Mouse (Mus musculus) forebrain, embryonic 13.5 days (tissue): ENCODE measurements around the gene Olfr328. TPM values are rescaled to one million over a fixed set of nuclear protein-coding genes. Genes with fewer than 3 reads are reported as not detected.
"Not testable (repeated sequence)": the region's sequence is repeated elsewhere in the genome, so short reads cannot be mapped to it uniquely, and the experiment has no call there.

Source experiments
- ATAC-seq: fragments of 200-750 bp; cut with Nextera tagmentation; 2 replicates; pipeline ENCODE4 v1.8.0; 2017
- H3K27ac ChIP-seq: fragments of 300-500 bp; sonication (generic); 2 replicates; pipeline ENCODE4 v1.5.1; 2015; ENCODE audit warnings: inconsistent platforms, mild to moderate bottlenecking, moderate library complexity
- H3K27me3 ChIP-seq: fragments of 300-500 bp; sonication (generic); 2 replicates; pipeline ENCODE4 v1.6.1; 2015; ENCODE audit warnings: mild to moderate bottlenecking, inconsistent platforms
- H3K36me3 ChIP-seq: fragments of 300-500 bp; sonication (generic); 2 replicates; pipeline ENCODE4 v1.6.1; 2015; ENCODE audit warnings: mild to moderate bottlenecking, inconsistent platforms; ENCODE audit not compliant: poor library complexity, severe bottlenecking
- H3K4me1 ChIP-seq: fragments of 300-500 bp; sonication (generic); 2 replicates; pipeline ENCODE4 v1.6.1; 2015; ENCODE audit warnings: inconsistent platforms
- H3K4me2 ChIP-seq: fragments of 300-500 bp; sonication (generic); 2 replicates; pipeline ENCODE4 v1.6.1; 2015; ENCODE audit warnings: inconsistent platforms, mild to moderate bottlenecking, moderate library complexity
- H3K4me3 ChIP-seq: fragments of 300-500 bp; sonication (generic); 2 replicates; pipeline ENCODE4 v1.5.1; 2015; ENCODE audit warnings: mild to moderate bottlenecking, inconsistent platforms
- H3K9ac ChIP-seq: fragments of 300-500 bp; sonication (generic); 2 replicates; pipeline ENCODE4 v1.6.1; 2015; ENCODE audit warnings: mild to moderate bottlenecking, inconsistent platforms
- H3K9me3 ChIP-seq: fragments of 300-500 bp; sonication (generic); replicated peaks from 2 replicates; pipeline ENCODE4 v1.6.1; 2016; ENCODE audit warnings: inconsistent platforms
- WGBS: fragments of 180-500 bp; shearing (Covaris S2); methylation state at CpG from one replicate; pipeline ENCODE4 v1.1.7; 2015; 5-methylcytosine and 5-hydroxymethylcytosine counted together
- polyA plus RNA-seq: library from polyadenylated mRNA; unstranded; fragments of >200 nt; fragmentation: Nextera tagmentation; extraction: Ambion mirVana; gene quantifications from 2 replicates; pipeline ENCODE4 v1.2.1, GENCODE M21; 2015

Gene Olfr328
- polyA plus RNA-seq, 1 experiment from 2014 or later: not detected

- no peak within 1 kb of the TSS for H3K4me2 ChIP-seq
- H3K4me1 ChIP-seq: no peaks in the 10 kb centered on the region
- WGBS: 85% methylated on average over 5 of the region's 5 CpGs
- no peaks in the 10 kb centered on the region for H3K9me3 ChIP-seq
- no peak for ATAC-seq
- H3K9ac ChIP-seq: no peak within 1 kb of the TSS
- no peak within 1 kb of the TSS for H3K27ac ChIP-seq
- no peak within 1 kb of the TSS for H3K4me3 ChIP-seq
- no peaks in the 10 kb centered on the region for H3K27me3 ChIP-seq
- no peaks in the 10 kb centered on the region for H3K36me3 ChIP-seq
These were observed 9.1 kb downstream of the Olfr328 start, which contains the start of gene Olfr329-ps for GRCm38 (mm10) chr11:58546322-58546721. Olfr329-ps (minus strand) TSS chr11:58546422.

- not testable (repeated sequence) for H3K4me3 ChIP-seq
These were observed 20.7 kb downstream of the Olfr328 start, which contains the start of gene Olfr330 for GRCm38 (mm10) chr11:58534736-58535135. Olfr330 (minus strand) TSS chr11:58534836.

GRCm38 (mm10) chr11:58519756-58520155 is 35.7 kb downstream of the Olfr328 start:
- not testable (repeated sequence) for H3K27ac ChIP-seq, H3K4me1 ChIP-seq, H3K9me3 ChIP-seq, H3K27me3 ChIP-seq, H3K4me3 ChIP-seq, H3K9ac ChIP-seq, H3K4me2 ChIP-seq, H3K36me3 ChIP-seq, ATAC-seq
- WGBS: 88% methylated on average over 8 of the region's 9 CpGs

More at GRCm38 (mm10) chr11:58534736-58535135, 20.7 kb downstream of the Olfr328 start, which contains the start of gene Olfr330:
- not testable (repeated sequence) for H3K36me3 ChIP-seq, H3K9ac ChIP-seq, H3K27ac ChIP-seq, H3K4me2 ChIP-seq, H3K27me3 ChIP-seq, H3K4me1 ChIP-seq, H3K9me3 ChIP-seq, ATAC-seq

- ATAC-seq, H3K27ac ChIP-seq: not testable (repeated sequence)
- WGBS: 93% methylated on average over 18 of the region's 18 CpGs
These were observed 36.5 kb downstream of the Olfr328 start for GRCm38 (mm10) chr11:58518916-58519315.

GRCm38 (mm10) chr11:58509058-58509457 is 46.4 kb downstream of the Olfr328 start:
- not testable (repeated sequence) for H3K27me3 ChIP-seq, H3K4me2 ChIP-seq, H3K27ac ChIP-seq, H3K4me1 ChIP-seq, H3K9me3 ChIP-seq, H3K4me3 ChIP-seq, H3K36me3 ChIP-seq, ATAC-seq, H3K9ac ChIP-seq
- 84% methylated on average over 19 of the region's 19 CpGs for WGBS

More at GRCm38 (mm10) chr11:58518916-58519315, 36.5 kb downstream of the Olfr328 start:
- not testable (repeated sequence) for H3K4me1 ChIP-seq, H3K27me3 ChIP-seq, H3K4me2 ChIP-seq, H3K9me3 ChIP-seq, H3K4me3 ChIP-seq, H3K36me3 ChIP-seq, H3K9ac ChIP-seq

GRCm38 (mm10) chr11:58502472-58502871 is 53.0 kb downstream of the Olfr328 start, which contains the start of gene Olfr331:
Olfr331 (minus strand) TSS chr11:58502572.
- not testable (repeated sequence) for H3K9ac ChIP-seq, H3K4me3 ChIP-seq, H3K36me3 ChIP-seq, ATAC-seq, H3K27me3 ChIP-seq, H3K4me2 ChIP-seq, H3K9me3 ChIP-seq, H3K4me1 ChIP-seq, H3K27ac ChIP-seq

Other genes with a start within 250 kb of the Olfr328 start
- gene Zfp692, start 248.6 kb downstream of the Olfr328 start, polyA plus RNA-seq: 28.9 and 31.4 TPM in 2 replicates
- gene Zfp672, start 225.3 kb downstream of the Olfr328 start, polyA plus RNA-seq: 38.1 and 40.5 TPM in 2 replicates
- 43.9 and 48.0 TPM in 2 replicates for gene Sh3bp5l, start 224.9 kb downstream of the Olfr328 start, polyA plus RNA-seq
- gene Lypd8, start 176.6 kb downstream of the Olfr328 start, polyA plus RNA-seq: 0.31 TPM in 1 of 2 replicates, not detected in the other
- not detected in 2 replicates for gene 1810065E05Rik, start 134.5 kb downstream of the Olfr328 start, polyA plus RNA-seq
- not detected in 2 replicates for gene Gm12253, start 123.1 kb downstream of the Olfr328 start, polyA plus RNA-seq
- not detected in 2 replicates for gene Lypd9, start 102.7 kb downstream of the Olfr328 start, polyA plus RNA-seq
- gene Olfr30, start 93.4 kb downstream of the Olfr328 start, polyA plus RNA-seq: not detected in 2 replicates
- gene Olfr332, start 63.1 kb downstream of the Olfr328 start, polyA plus RNA-seq: not detected in 2 replicates
- not detected in 2 replicates for gene Olfr331, start 53.1 kb downstream of the Olfr328 start, polyA plus RNA-seq
- not detected in 2 replicates for gene Olfr330, start 20.8 kb downstream of the Olfr328 start, polyA plus RNA-seq
- not detected in 2 replicates for gene Olfr329-ps, start 9.2 kb downstream of the Olfr328 start, polyA plus RNA-seq
- not detected in 2 replicates for gene Olfr224, start 14.9 kb upstream of the Olfr328 start, polyA plus RNA-seq
- gene Olfr325, start 22.1 kb upstream of the Olfr328 start, polyA plus RNA-seq: not detected in 2 replicates
- not detected in 2 replicates for gene Olfr324, start 39.5 kb upstream of the Olfr328 start, polyA plus RNA-seq
- gene 2210407C18Rik, start 60.4 kb upstream of the Olfr328 start, polyA plus RNA-seq: not detected in 2 replicates
- not detected in 2 replicates for gene Olfr323, start 74.9 kb upstream of the Olfr328 start, polyA plus RNA-seq
- 0.10 TPM in 1 of 2 replicates, not detected in the other for gene Trim58, start 84.8 kb upstream of the Olfr328 start, polyA plus RNA-seq
- not detected in 2 replicates for gene Olfr322, start 103.1 kb upstream of the Olfr328 start, polyA plus RNA-seq
- gene Olfr320, start 125.5 kb upstream of the Olfr328 start, polyA plus RNA-seq: not detected in 2 replicates
- not detected in 2 replicates for gene Olfr319, start 143.5 kb upstream of the Olfr328 start, polyA plus RNA-seq
- not detected in 2 replicates for gene Olfr318, start 168.4 kb upstream of the Olfr328 start, polyA plus RNA-seq
- gene Olfr317, start 183.6 kb upstream of the Olfr328 start, polyA plus RNA-seq: 0.09 TPM in 1 of 2 replicates, not detected in the other
- gene Olfr316, start 197.1 kb upstream of the Olfr328 start, polyA plus RNA-seq: not detected in 2 replicates
- gene Olfr315, start 217.6 kb upstream of the Olfr328 start, polyA plus RNA-seq: not detected in 2 replicates
- gene Olfr314, start 227.3 kb upstream of the Olfr328 start, polyA plus RNA-seq: not detected in 2 replicates
- 2.9 and 5.0 TPM in 2 replicates for gene Fam183b, start 246.3 kb upstream of the Olfr328 start, polyA plus RNA-seq